Mouse (Mus musculus): ENCODE data around the gene Zscan26. TPM values are rescaled to one million over a fixed set of nuclear protein-coding genes. Genes with fewer than 3 reads are reported as not detected.
"Not testable (repeated sequence)": the region's sequence is repeated elsewhere in the genome, so short reads cannot be mapped to it uniquely, and the experiment has no call there.

Zscan26 gene
- 9.6 and 11.0 TPM in 2 replicates for polyA plus RNA-seq (2015; fragmentation: Nextera tagmentation; extraction: Ambion mirVana)

- peak within 1 kb of the TSS; percentile 58 for H3K9ac ChIP-seq
- peak within 1 kb of the TSS; percentile 69 for H3K4me2 ChIP-seq
- peaks cover 22% of the 10 kb centered on the region for H3K4me1 ChIP-seq (replicated peaks)
- peak; percentile 69 for ATAC-seq (ENCODE audit: insufficient read depth)
- under 1% methylated on average over 23 of the region's 23 CpGs for WGBS (ENCODE audit: insufficient replicate concordance)
- no peaks in the 10 kb centered on the region for H3K9me3 ChIP-seq (replicated peaks)
- peak within 1 kb of the TSS; percentile 73 for H3K4me3 ChIP-seq (replicated peaks)
- H3K27me3 ChIP-seq = peaks cover 17% of the 10 kb centered on the region
- H3K27ac ChIP-seq (replicated peaks) = peak within 1 kb of the TSS; percentile 79
- H3K36me3 ChIP-seq (replicated peaks) = 0 out of 2 replicates have a peak, but pooled peaks cover 2% of the 10 kb centered on the region
Measured at GRCm38 (mm10) chr13:21453449-21453848, at the start of gene Zscan26. TSS of gene Zscan26 (minus strand) at chr13:21453730.

GRCm38 (mm10) chr13:21502296-21502695, 48.8 kb upstream of the Zscan26 start:
- H3K4me2 ChIP-seq = no peak overlapping the region
- no peaks in the 10 kb centered on the region for H3K36me3 ChIP-seq (replicated peaks)
- 59% methylated on average over 5 of the region's 5 CpGs for WGBS (ENCODE audit: insufficient replicate concordance)
- ATAC-seq (ENCODE audit: insufficient read depth) = no peak
- H3K4me1 ChIP-seq (replicated peaks) = peaks cover 7% of the 10 kb centered on the region
- no peak overlapping the region for H3K4me3 ChIP-seq (replicated peaks)
- no peaks in the 10 kb centered on the region for H3K27me3 ChIP-seq
- H3K9me3 ChIP-seq (replicated peaks) = no peaks in the 10 kb centered on the region
- no peak overlapping the region for H3K9ac ChIP-seq
- no peak overlapping the region for H3K27ac ChIP-seq (replicated peaks)

GRCm38 (mm10) chr13:21501182-21501581, 47.7 kb upstream of the Zscan26 start, which contains the start of gene Gm11273:
TSS of gene Gm11273 (minus strand) at chr13:21501418.
- H3K9me3 ChIP-seq (replicated peaks); H3K27ac ChIP-seq (replicated peaks); H3K9ac ChIP-seq; ATAC-seq (ENCODE audit: insufficient read depth); H3K36me3 ChIP-seq (replicated peaks); H3K4me2 ChIP-seq; H3K4me1 ChIP-seq (replicated peaks); H3K4me3 ChIP-seq (replicated peaks); H3K27me3 ChIP-seq: not testable (repeated sequence)
- WGBS (ENCODE audit: insufficient replicate concordance) = 84% methylated on average over 17 of the region's 17 CpGs

- H3K27me3 ChIP-seq = no peaks in the 10 kb centered on the region
- H3K4me3 ChIP-seq (replicated peaks) = no peak within 1 kb of the TSS
- no peaks in the 10 kb centered on the region for H3K9me3 ChIP-seq (replicated peaks)
- H3K4me2 ChIP-seq = no peak within 1 kb of the TSS
- no peak within 1 kb of the TSS for H3K9ac ChIP-seq
- no peak for ATAC-seq (ENCODE audit: insufficient read depth)
- 80% methylated on average over 21 of the region's 21 CpGs for WGBS (ENCODE audit: insufficient replicate concordance)
- no peaks in the 10 kb centered on the region for H3K4me1 ChIP-seq (replicated peaks)
- H3K36me3 ChIP-seq (replicated peaks) = no peaks in the 10 kb centered on the region
- no peak within 1 kb of the TSS for H3K27ac ChIP-seq (replicated peaks)
Measured at GRCm38 (mm10) chr13:21495080-21495479, 41.5 kb upstream of the Zscan26 start, which contains the start of gene AK157302. TSS of gene AK157302 (plus strand) at chr13:21495223.

- no peaks in the 10 kb centered on the region for H3K9me3 ChIP-seq (replicated peaks)
- no peaks in the 10 kb centered on the region for H3K36me3 ChIP-seq (replicated peaks)
- H3K9ac ChIP-seq = no peak overlapping the region
- WGBS (ENCODE audit: insufficient replicate concordance) = 74% methylated on average over 5 of the region's 5 CpGs
- no peaks in the 10 kb centered on the region for H3K4me1 ChIP-seq (replicated peaks)
- no peaks in the 10 kb centered on the region for H3K27me3 ChIP-seq
- H3K4me3 ChIP-seq (replicated peaks) = no peak overlapping the region
- H3K4me2 ChIP-seq = no peak overlapping the region
- no peak overlapping the region for H3K27ac ChIP-seq (replicated peaks)
- ATAC-seq (ENCODE audit: insufficient read depth) = no peak
Measured at GRCm38 (mm10) chr13:21492847-21493246, 39.3 kb upstream of the Zscan26 start.

- H3K4me3 ChIP-seq (replicated peaks) = no peak overlapping the region
- no peaks in the 10 kb centered on the region for H3K27me3 ChIP-seq
- no peaks in the 10 kb centered on the region for H3K36me3 ChIP-seq (replicated peaks)
- no peak overlapping the region for H3K27ac ChIP-seq (replicated peaks)
- no peaks in the 10 kb centered on the region for H3K9me3 ChIP-seq (replicated peaks)
- 64% methylated on average over 1 of the region's 1 CpGs for WGBS (ENCODE audit: insufficient replicate concordance)
- H3K4me1 ChIP-seq (replicated peaks) = no peaks in the 10 kb centered on the region
- no peak for ATAC-seq (ENCODE audit: insufficient read depth)
- H3K9ac ChIP-seq = no peak overlapping the region
- no peak overlapping the region for H3K4me2 ChIP-seq
Measured at GRCm38 (mm10) chr13:21486881-21487280, 33.4 kb upstream of the Zscan26 start.

- H3K9me3 ChIP-seq (replicated peaks); H3K36me3 ChIP-seq (replicated peaks); H3K27ac ChIP-seq (replicated peaks); H3K4me1 ChIP-seq (replicated peaks); H3K9ac ChIP-seq: not testable (repeated sequence)
- Histone ChIP-seq H3K4me3 (replicated peaks) (peak within 1 kb of the TSS; percentile 52), H3K27me3 (peaks cover 29% of the 10 kb centered on the region), H3K4me2 (peak within 1 kb of the TSS; percentile 67)
- ATAC-seq (ENCODE audit: insufficient read depth) = peak; percentile 61
- 4% methylated on average over 31 of the region's 31 CpGs for WGBS (ENCODE audit: insufficient replicate concordance)
Measured at GRCm38 (mm10) chr13:21478759-21479670, 25.5 kb upstream of the Zscan26 start, which contains the start of the genes Zkscan4 and Gm10065. TSS of gene Zkscan4 (plus strand) at chr13:21478907. TSS of gene Gm10065 (minus strand) at chr13:21479441.

- H3K4me2 ChIP-seq = no peak overlapping the region
- no peak overlapping the region for H3K27ac ChIP-seq (replicated peaks)
- peaks cover 24% of the 10 kb centered on the region for H3K27me3 ChIP-seq
- H3K4me1 ChIP-seq (replicated peaks) = peaks cover 24% of the 10 kb centered on the region
- no peaks in the 10 kb centered on the region for H3K9me3 ChIP-seq (replicated peaks)
- 26% methylated on average over 4 of the region's 4 CpGs for WGBS (ENCODE audit: insufficient replicate concordance)
- H3K9ac ChIP-seq = no peak overlapping the region
- no peak for ATAC-seq (ENCODE audit: insufficient read depth)
- H3K36me3 ChIP-seq (replicated peaks) = no peaks in the 10 kb centered on the region
- no peak overlapping the region for H3K4me3 ChIP-seq (replicated peaks)
Measured at GRCm38 (mm10) chr13:21472427-21472826, 18.9 kb upstream of the Zscan26 start.

GRCm38 (mm10) chr13:21469097-21469496, 15.6 kb upstream of the Zscan26 start:
- 6% methylated on average over 9 of the region's 9 CpGs for WGBS (ENCODE audit: insufficient replicate concordance)
- H3K27me3 ChIP-seq = peaks cover 44% of the 10 kb centered on the region

GRCm38 (mm10) chr13:21468061-21469019, 14.8 kb upstream of the Zscan26 start, which contains the start of gene Nkapl:
TSS of gene Nkapl (minus strand) at chr13:21468509.
- WGBS (ENCODE audit: insufficient replicate concordance) = under 1% methylated on average over 54 of the region's 54 CpGs
- Histone ChIP-seq H3K27me3 (peaks cover 50% of the 10 kb centered on the region), H3K4me3 (replicated peaks) (peak within 1 kb of the TSS; percentile 69), H3K4me2 (peak within 1 kb of the TSS; percentile 93), H3K4me1 (replicated peaks) (peaks cover 27% of the 10 kb centered on the region), H3K9me3 (replicated peaks) (no peaks in the 10 kb centered on the region), H3K27ac (replicated peaks) (peak within 1 kb of the TSS; percentile 45; the same call in 1 of the 2 replicates), H3K9ac (peak within 1 kb of the TSS; percentile 75), H3K36me3 (replicated peaks) (no peaks in the 10 kb centered on the region)
- peak; percentile 99 for ATAC-seq (ENCODE audit: insufficient read depth)

More at GRCm38 (mm10) chr13:21469097-21469496, 15.6 kb upstream of the Zscan26 start:
- Histone ChIP-seq H3K9me3 (replicated peaks) (no peaks in the 10 kb centered on the region), H3K4me3 (replicated peaks) (0 out of 2 replicates have a peak overlapping the region, but pooled peaks have one; percentile 69), H3K9ac (0 out of 2 replicates have a peak overlapping the region, but pooled peaks have one; percentile 75), H3K36me3 (replicated peaks) (no peaks in the 10 kb centered on the region), H3K4me2 (peak overlapping the region; percentile 93), H3K4me1 (replicated peaks) (peaks cover 27% of the 10 kb centered on the region), H3K27ac (replicated peaks) (no peak overlapping the region)
- ATAC-seq (ENCODE audit: insufficient read depth) = no peak

All from liver, embryonic 15.5 days (tissue).